Mouse (Mus musculus): ENCODE measurements at regions not wholly inside any gene's neighbourhood (a gene's known extent, or its start where the extent isn't known, plus 50 kb on each side); places are given as distances from the start of the nearest gene placed in this dataset.

DNA sequence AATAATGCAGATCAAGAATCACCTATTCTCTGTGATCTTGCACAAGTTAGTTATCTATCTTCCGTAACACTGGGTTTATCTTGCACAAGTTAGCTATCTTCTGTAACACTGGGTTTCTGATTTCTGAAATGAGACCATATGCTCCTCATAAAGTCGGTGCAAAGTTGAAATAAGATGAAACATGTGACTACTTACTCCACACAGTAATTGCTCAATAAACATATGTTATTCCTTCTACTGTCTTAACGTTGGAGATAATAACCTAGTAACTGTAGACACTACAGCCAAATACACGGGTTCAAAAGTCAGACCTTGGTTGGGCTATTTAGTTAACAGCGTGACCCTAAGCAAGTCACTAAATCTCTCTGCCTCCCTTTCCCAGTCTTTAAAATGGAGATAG lies 65.8 kb upstream of the Atp11b start:
- H3K4me1 ChIP-seq (ENCODE audit: control insufficient read depth, insufficient read depth, low read length), result no peaks in the 10 kb centered on the region
- H3K4me3 ChIP-seq (ENCODE audit: insufficient read depth, low read length), result no peak overlapping the region
- TF ChIP-seq POLR2A (IDR thresholded peaks at IDR 0.05; ENCODE audit: low read depth, low read length), result no peak
- no peak for TF ChIP-seq CTCF (IDR thresholded peaks at IDR 0.05; ENCODE audit: borderline replicate concordance, insufficient read depth, low read length)
- H3K27ac ChIP-seq (ENCODE audit: insufficient read depth, low read length), result no peak overlapping the region

GRCm38 (mm10) chr3:35688781-35689180 lies 65.1 kb upstream of the Atp11b start:
- TF ChIP-seq POLR2A (IDR thresholded peaks at IDR 0.05; ENCODE audit: low read depth, low read length) (no peak), CTCF (IDR thresholded peaks at IDR 0.05; ENCODE audit: borderline replicate concordance, insufficient read depth, low read length) (peak; percentile 23; the same call in 1 of the 2 replicates)
- Histone ChIP-seq H3K4me3 (ENCODE audit: insufficient read depth, low read length) (no peak overlapping the region), H3K4me1 (ENCODE audit: control insufficient read depth, insufficient read depth, low read length) (no peaks in the 10 kb centered on the region), H3K27ac (ENCODE audit: insufficient read depth, low read length) (no peak overlapping the region)

GRCm38 (mm10) chr3:35693039-35693438 lies 60.9 kb upstream of the Atp11b start:
- no peaks in the 10 kb centered on the region for H3K4me1 ChIP-seq (ENCODE audit: control insufficient read depth, insufficient read depth, low read length)
- TF ChIP-seq POLR2A (IDR thresholded peaks at IDR 0.05; ENCODE audit: low read depth, low read length), result no peak
- peak; percentile 2; the same call in 1 of the 2 replicates for TF ChIP-seq CTCF (IDR thresholded peaks at IDR 0.05; ENCODE audit: borderline replicate concordance, insufficient read depth, low read length)

GRCm38 (mm10) chr3:35693551-35693950 lies 60.4 kb upstream of the Atp11b start:
- no peak overlapping the region for H3K27ac ChIP-seq (ENCODE audit: insufficient read depth, low read length)
- H3K4me3 ChIP-seq (ENCODE audit: insufficient read depth, low read length), result no peak overlapping the region
- H3K4me1 ChIP-seq (ENCODE audit: control insufficient read depth, insufficient read depth, low read length), result no peaks in the 10 kb centered on the region
- no peak for TF ChIP-seq CTCF (IDR thresholded peaks at IDR 0.05; ENCODE audit: borderline replicate concordance, insufficient read depth, low read length)
- TF ChIP-seq POLR2A (IDR thresholded peaks at IDR 0.05; ENCODE audit: low read depth, low read length), result no peak

More at GRCm38 (mm10) chr3:35693039-35693438, 60.9 kb upstream of the Atp11b start:
- Histone ChIP-seq H3K27ac (ENCODE audit: insufficient read depth, low read length) (no peak overlapping the region), H3K4me3 (ENCODE audit: insufficient read depth, low read length) (no peak overlapping the region)

- no peaks in the 10 kb centered on the region for H3K4me1 ChIP-seq (ENCODE audit: control insufficient read depth, insufficient read depth, low read length)
- TF ChIP-seq POLR2A (IDR thresholded peaks at IDR 0.05; ENCODE audit: low read depth, low read length) (no peak), CTCF (IDR thresholded peaks at IDR 0.05; ENCODE audit: borderline replicate concordance, insufficient read depth, low read length) (no peak)
- H3K4me3 ChIP-seq (ENCODE audit: insufficient read depth, low read length), result no peak overlapping the region
- H3K27ac ChIP-seq (ENCODE audit: insufficient read depth, low read length), result no peak overlapping the region
Observed at GRCm38 (mm10) chr3:35694241-35694640, 59.7 kb upstream of the Atp11b start.

DNA sequence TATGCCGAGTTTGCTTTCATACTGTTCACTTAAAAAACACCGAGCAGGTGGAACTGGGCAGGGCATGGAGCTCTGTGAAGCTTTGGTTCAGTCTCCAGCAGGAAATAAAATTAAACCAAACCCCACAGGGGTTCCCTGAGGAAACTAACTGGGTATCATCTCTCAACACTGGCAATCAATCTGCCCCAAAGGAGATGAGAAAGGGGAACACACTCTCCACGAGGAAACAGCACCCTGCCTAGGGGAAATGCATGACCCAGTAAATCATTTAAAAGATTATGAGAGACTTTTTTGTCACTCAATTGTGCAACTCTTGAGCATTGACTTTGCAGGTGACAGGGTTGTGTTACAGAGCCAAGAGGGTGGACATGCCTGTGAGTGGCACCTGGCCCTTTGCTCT lies 58.0 kb upstream of the Atp11b start:
- H3K27ac ChIP-seq (ENCODE audit: insufficient read depth, low read length), result no peak overlapping the region
- no peak for TF ChIP-seq POLR2A (IDR thresholded peaks at IDR 0.05; ENCODE audit: low read depth, low read length)
- no peak for TF ChIP-seq CTCF (IDR thresholded peaks at IDR 0.05; ENCODE audit: borderline replicate concordance, insufficient read depth, low read length)
- no peak overlapping the region for H3K4me3 ChIP-seq (ENCODE audit: insufficient read depth, low read length)
- H3K4me1 ChIP-seq (ENCODE audit: control insufficient read depth, insufficient read depth, low read length), result no peaks in the 10 kb centered on the region

DNA sequence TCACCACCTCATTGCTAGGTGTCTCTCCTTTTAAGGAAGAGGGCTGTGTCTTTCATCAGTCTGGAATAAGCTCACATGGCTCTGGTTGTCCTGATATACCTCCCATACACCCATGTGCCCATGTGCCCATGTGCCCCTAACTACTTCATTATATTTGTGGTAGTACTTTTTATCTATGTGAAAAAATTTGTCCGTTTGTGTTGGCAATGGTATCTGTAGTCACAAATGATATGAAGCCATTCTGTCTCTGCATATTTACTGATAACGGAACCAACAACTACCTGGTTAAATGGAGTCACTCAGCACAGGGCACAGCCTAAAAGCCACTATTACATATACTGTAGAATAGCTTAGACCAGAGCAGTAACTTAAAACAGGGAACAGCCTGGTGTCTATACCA lies 54.6 kb upstream of the Atp11b start:
- no peak overlapping the region for H3K4me3 ChIP-seq (ENCODE audit: insufficient read depth, low read length)
- no peak for TF ChIP-seq CTCF (IDR thresholded peaks at IDR 0.05; ENCODE audit: borderline replicate concordance, insufficient read depth, low read length)
- no peak for TF ChIP-seq POLR2A (IDR thresholded peaks at IDR 0.05; ENCODE audit: low read depth, low read length)
- no peak overlapping the region for H3K27ac ChIP-seq (ENCODE audit: insufficient read depth, low read length)
- no peaks in the 10 kb centered on the region for H3K4me1 ChIP-seq (ENCODE audit: control insufficient read depth, insufficient read depth, low read length)

DNA sequence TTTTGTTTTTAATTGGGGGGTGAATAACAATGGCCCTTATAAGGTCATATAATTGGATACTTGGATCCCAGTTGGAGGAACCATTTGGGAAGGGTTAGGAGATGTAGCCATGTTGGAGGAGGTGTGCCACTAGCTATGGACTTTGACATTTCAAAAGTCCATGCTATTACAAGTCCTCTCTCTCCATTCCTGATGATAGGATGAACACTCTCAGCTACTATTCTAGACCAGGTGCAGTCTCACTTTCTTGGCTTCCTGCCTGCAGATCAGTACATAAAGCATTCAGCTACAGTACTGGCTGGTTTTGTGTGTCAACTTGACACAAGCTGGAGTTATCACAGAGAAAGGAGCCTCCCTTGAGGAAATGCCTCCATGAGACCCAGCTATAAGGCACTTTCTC lies 53.9 kb upstream of the Atp11b start:
- no peak overlapping the region for H3K27ac ChIP-seq (ENCODE audit: insufficient read depth, low read length)
- TF ChIP-seq CTCF (IDR thresholded peaks at IDR 0.05; ENCODE audit: borderline replicate concordance, insufficient read depth, low read length) (no peak), POLR2A (IDR thresholded peaks at IDR 0.05; ENCODE audit: low read depth, low read length) (no peak)
- no peak overlapping the region for H3K4me3 ChIP-seq (ENCODE audit: insufficient read depth, low read length)
- H3K4me1 ChIP-seq (ENCODE audit: control insufficient read depth, insufficient read depth, low read length), result no peaks in the 10 kb centered on the region

DNA sequence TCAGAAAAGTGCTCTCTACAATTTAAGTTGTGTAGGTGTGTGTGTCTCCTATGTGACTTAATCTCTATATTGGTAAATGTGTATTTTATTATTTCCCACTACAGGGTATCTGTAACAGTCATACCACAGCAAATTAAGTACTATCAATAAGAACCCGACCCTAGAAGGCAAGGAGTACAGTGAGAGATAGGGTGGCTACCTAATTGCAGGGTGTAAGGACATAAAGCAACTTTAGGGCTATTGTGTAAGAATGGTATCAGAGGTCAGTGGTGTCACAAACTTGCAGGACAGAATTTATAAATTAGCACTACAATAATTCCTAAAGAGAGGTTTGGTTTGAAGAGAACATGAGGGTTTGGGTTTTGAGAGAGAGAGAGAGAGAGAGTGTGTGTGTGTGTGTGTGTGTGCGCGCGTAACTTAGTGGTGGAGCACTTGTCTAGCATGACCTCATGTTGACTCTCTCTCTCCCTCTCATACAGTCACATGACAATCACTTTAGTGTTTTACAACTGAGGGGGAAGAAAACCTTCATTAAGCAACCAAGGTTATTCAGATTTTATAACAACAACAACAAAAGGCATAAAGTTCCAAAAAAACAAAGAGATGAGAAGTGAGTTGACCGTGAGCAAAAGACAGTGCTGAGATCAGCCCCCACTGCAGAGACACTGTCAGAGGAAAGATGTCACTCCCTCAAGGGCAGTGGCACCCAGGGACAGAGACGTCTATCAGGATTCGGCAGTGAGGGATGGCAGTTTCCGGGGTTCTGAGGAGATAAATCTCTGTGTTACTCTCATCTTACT lies 50.2 kb upstream of the Atp11b start:
- no peaks in the 10 kb centered on the region for H3K4me1 ChIP-seq (ENCODE audit: control insufficient read depth, insufficient read depth, low read length)
- no peak overlapping the region for H3K4me3 ChIP-seq (ENCODE audit: insufficient read depth, low read length)
- no peak for TF ChIP-seq CTCF (IDR thresholded peaks at IDR 0.05; ENCODE audit: borderline replicate concordance, insufficient read depth, low read length)
- TF ChIP-seq POLR2A (IDR thresholded peaks at IDR 0.05; ENCODE audit: low read depth, low read length), result no peak
- H3K27ac ChIP-seq (ENCODE audit: insufficient read depth, low read length), result no peak overlapping the region
